In the genomic region with DNA sequence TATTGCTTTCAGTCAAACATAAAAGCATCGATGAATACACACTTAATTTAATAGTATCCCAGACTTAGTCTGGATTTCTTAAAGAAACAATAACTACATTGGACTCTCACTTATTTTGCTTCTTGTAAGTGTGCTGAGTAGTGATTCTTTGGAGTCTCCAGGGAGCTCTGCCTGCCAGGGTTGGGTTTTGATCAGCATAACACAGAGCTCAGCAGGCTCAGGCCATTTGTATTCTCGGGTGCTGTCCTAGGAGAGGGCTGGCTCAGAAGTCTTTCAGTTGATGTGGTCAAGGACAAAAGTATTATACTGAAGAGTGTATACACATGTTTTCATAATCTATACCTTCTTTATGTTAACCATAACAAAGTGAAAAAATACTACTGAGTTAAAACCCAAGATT, we compare ENCODE assay signal across 9 mouse cellular contexts.
"Had no signal": no experiment of that assay in that cellular context is flagged by ENCODE, and none has a peak within 500 bp of the region (broad histone marks: within the 10 kb centered on the region; RNA-seq: fewer than 3 reads in every experiment).

No protein-coding gene starts in this region.

- H3K4me3 ChIP-seq: liver, embryonic 13.5 days had no signal

- DNase-seq: kidney, adult 9 months; kidney, postnatal 25 days; liver, embryonic 13.5 days; lung, adult 2 months; lung, postnatal 14 days; lung, postnatal 4 days; midbrain, embryonic 14.5 days; thymus, adult 18-20 months; thymus, postnatal 36 days had no signal

- H3K27ac ChIP-seq: liver, embryonic 13.5 days had no signal
